Mouse (Mus musculus): ENCODE measurements around the gene Nr2f6. TPM values are rescaled to one million over a fixed set of nuclear protein-coding genes. Genes with fewer than 3 reads are reported as not detected.

Gene Nr2f6
- 68.1 and 206 TPM in 2 replicates for polyA plus RNA-seq (2012; rRNA removed; ENCODE audit: low replicate concordance)

DNA sequence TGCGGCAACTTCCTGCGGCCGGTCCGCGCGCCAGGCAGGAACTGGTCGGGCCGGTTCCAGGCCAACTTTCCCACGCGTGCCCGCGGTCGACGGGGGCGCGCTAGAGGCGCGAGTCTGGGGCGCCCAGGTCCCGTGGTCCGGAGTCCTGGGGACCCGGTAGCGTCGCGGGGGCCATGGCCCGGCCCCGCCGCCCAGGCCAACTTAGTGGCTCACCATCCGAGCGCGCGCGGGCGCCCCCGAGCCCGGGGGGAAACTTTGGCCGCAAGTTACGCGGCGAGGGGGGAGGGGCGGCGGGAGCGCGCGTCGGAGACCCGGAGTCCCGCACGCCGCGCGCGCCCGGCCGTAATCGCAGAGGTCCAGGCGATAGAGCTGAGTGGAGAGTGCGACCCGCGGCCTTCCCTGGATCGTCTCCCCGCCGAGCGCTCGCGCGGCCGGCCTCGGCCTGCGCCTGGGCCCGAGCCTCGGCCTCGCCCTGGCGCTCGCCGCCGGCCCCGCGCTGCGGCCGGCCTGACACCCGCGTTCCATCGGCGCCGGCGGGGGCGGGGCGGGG lies at the start of gene Nr2f6:
TSS of gene Nr2f6 (minus strand) at position 540 of the 550 bp plus-strand sequence.

DNA sequence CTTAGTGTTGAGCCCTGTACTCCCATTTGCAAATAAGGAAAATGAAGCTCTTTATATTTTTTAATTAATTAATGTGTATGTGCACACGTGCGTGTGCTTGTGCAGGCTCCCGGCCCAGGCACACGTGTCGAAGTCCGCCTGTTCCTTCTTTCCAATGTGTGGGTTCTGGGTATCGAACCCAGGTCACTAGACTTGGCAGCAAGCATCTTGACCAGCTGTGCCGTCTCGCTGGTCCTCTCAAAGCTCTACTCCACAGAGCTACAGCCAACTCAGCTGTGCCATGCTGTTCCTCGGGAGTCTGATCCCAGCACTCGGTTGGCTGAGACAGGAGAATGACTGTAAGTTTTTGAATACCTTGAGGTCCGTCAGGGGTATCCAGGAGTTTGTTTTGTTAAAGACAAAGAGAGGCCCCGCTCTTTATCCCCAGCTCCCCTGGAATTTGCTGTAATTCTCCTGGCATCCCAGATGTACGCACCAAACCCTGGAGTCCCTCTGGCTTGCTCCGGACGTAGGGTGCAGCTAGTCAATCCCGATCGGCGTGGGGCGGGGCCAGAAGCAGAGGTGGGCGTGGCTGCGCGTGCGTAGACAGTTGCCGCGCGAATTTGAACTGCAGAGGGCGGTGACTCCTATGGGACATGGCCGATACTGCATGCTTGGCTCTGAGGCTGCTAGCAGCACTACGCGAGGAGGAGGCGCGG lies 23.8 kb upstream of the Nr2f6 start, which contains the start of gene Ankle1:
TSS of gene Ankle1 (plus strand) at position 610 of the 698 bp plus-strand sequence.

DNA sequence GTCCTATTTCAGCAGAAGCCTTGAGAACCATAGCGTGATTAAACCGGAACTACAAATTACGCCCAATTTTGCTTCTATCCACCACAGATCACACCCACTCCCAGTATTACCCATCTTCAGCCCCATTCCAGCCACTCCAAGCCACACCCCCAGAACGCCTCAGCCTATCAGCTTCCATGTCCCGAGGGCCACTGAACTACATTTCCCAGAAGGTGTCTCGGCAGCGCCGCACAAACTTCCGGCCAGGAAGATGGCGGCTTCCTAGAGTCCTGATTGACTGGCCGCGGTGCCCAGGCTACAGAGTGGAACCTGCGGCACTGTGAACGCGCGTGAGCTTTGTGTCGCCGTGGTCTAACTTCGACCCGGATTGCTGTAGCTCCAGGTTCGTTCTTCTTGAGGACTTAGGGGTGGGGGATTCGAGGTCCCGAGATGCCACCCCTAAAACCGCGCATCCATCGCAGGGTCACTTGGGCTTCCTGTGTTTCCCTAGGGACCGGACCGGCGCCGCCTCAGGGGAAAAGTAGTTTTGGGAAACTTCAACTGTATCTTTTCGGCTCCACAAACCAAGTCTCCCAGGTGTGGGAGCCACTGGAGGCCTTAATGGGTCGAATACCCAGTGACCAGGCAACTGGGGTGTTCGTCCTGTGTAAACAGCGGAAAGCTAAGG lies 15.0 kb upstream of the Nr2f6 start, which contains the start of gene Babam1:
TSS of gene Babam1 (plus strand) at position 223 of the 667 bp plus-strand sequence.

DNA sequence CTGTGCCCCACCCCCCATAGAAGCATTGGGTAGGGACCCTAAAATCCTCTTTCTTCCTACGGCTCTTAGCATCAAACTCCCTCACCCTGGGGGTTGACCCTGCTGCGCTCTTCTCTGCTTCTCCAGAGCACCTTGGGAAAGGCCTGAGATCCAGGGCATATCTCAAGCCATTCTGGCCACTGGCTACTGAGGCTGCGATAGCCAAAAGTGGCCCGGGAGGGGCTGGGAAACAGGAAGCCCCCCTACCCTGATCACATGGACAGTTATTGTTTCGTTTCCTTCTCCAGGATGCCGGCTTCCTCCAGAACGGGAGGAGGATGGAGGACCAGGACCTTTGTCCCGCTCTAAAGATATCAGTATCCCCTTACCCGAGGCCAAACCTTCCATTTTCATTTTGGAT lies 13.9 kb upstream of the Nr2f6 start, which contains the start of gene Ushbp1:
TSS of gene Ushbp1 (minus strand) at position 174 of the 400 bp plus-strand sequence.

DNA sequence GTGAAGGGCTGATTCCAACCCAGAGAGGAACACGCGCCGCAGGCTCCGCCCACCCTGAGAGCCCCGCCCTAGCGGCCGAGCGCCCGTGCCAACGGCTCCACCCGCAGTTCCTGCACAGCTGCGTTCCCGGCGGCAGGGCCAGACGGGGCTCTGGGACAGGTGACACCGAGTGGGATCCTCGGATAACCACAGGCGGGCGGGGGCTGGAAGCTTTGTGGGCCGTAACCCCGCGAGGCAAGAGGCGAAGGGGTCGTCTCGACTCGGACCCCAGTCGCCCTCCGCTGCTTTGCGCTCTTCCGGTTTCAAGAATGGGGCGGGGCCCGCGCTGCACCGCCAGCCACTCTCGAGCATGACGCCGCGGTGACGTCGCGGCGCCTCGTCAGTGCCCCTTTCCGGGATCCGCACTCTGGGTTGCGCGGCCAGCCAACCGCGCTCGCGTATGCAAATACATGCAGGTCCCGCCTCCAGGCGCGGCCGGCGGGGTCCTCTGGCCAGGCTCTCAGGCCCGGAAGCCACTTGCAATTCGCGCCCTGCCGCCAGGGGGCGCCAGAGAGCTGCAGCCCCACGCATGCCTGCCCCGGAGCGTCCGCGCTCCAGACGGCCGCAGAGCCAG lies 10.4 kb downstream of the Nr2f6 start, which contains the start of gene Ocel1:
TSS of gene Ocel1 (plus strand) at position 63 of the 613 bp plus-strand sequence.

DNA sequence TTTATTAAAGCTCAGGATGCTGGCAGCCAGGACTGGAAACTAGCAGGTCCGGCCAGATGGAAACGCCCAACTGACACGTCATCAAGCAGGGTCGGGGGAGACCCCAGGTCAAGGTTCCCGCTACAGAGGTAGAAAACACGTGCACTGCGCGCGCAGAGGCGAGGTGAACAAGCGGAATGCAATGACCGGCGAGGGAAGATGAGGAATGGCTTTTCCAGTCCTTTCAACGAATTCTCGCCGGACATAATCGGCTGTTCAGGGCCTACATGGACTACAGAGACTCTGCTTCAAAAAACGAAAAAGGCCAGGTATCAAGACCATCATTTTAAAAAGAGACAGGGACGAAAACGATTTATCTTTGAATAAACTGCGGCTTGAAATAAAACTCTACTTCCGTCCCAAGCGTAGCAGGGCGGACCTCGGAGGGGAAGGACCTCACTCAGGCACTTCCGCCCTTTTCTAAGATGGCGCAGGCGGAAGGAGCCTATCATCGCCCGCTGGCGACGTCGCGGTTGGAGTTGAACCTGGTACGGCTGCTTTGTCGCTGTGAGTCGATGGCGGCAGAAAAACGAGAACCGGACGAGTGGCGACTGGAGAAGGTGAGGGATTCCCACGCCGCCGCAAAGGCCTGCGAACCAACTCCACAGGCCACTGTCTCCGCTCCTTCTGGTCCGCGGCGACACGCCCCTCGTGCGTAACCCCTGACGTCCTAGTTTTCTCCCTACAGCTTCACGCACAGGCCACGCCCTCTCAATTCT lies 14.8 kb downstream of the Nr2f6 start, which contains the start of gene Use1:
TSS of gene Use1 (plus strand) at position 78 of the 758 bp plus-strand sequence.

Other genes with a start within 250 kb of the Nr2f6 start
- gene Myo9b, start 109.2 kb downstream of the Nr2f6 start, polyA plus RNA-seq (2012; rRNA removed; ENCODE audit: low replicate concordance), result 19.0 and 40.2 TPM in 2 replicates
- 4.6 and 9.8 TPM in 2 replicates for gene Haus8, start 109.0 kb downstream of the Nr2f6 start, polyA plus RNA-seq (2012; rRNA removed; ENCODE audit: low replicate concordance)
- 105 and 142 TPM in 2 replicates for gene Use1, start 15.1 kb downstream of the Nr2f6 start, polyA plus RNA-seq (2012; rRNA removed; ENCODE audit: low replicate concordance)
- 11.9 and 19.6 TPM in 2 replicates for gene Ocel1, start 10.7 kb downstream of the Nr2f6 start, polyA plus RNA-seq (2012; rRNA removed; ENCODE audit: low replicate concordance)
- 56.1 and 192 TPM in 2 replicates for gene Ushbp1, start 13.8 kb upstream of the Nr2f6 start, polyA plus RNA-seq (2012; rRNA removed; ENCODE audit: low replicate concordance)
- 106 and 146 TPM in 2 replicates for gene Babam1, start 14.9 kb upstream of the Nr2f6 start, polyA plus RNA-seq (2012; rRNA removed; ENCODE audit: low replicate concordance)
- gene Ankle1, start 24.1 kb upstream of the Nr2f6 start, polyA plus RNA-seq (2012; rRNA removed; ENCODE audit: low replicate concordance), result 0.79 and 10.8 TPM in 2 replicates
- gene Abhd8, start 81.7 kb upstream of the Nr2f6 start, polyA plus RNA-seq (2012; rRNA removed; ENCODE audit: low replicate concordance), result 14.1 and 59.1 TPM in 2 replicates
- 81.9 and 83.9 TPM in 2 replicates for gene Mrpl34, start 83.0 kb upstream of the Nr2f6 start, polyA plus RNA-seq (2012; rRNA removed; ENCODE audit: low replicate concordance)
- gene Dda1, start 87.2 kb upstream of the Nr2f6 start, polyA plus RNA-seq (2012; rRNA removed; ENCODE audit: low replicate concordance), result 93.2 and 103 TPM in 2 replicates
- 28.7 and 33.8 TPM in 2 replicates for gene Ano8, start 104.0 kb upstream of the Nr2f6 start, polyA plus RNA-seq (2012; rRNA removed; ENCODE audit: low replicate concordance)
- 22.1 and 42.5 TPM in 2 replicates for gene Gtpbp3, start 106.1 kb upstream of the Nr2f6 start, polyA plus RNA-seq (2012; rRNA removed; ENCODE audit: low replicate concordance)
- 129 and 167 TPM in 2 replicates for gene Plvap, start 129.8 kb upstream of the Nr2f6 start, polyA plus RNA-seq (2012; rRNA removed; ENCODE audit: low replicate concordance)
- 0.40 and 0.95 TPM in 2 replicates for gene Ccdc194, start 143.8 kb upstream of the Nr2f6 start, polyA plus RNA-seq (2012; rRNA removed; ENCODE audit: low replicate concordance)
- gene Bst2, start 155.5 kb upstream of the Nr2f6 start, polyA plus RNA-seq (2012; rRNA removed; ENCODE audit: low replicate concordance), result 275 and 658 TPM in 2 replicates
- gene Mvb12a, start 161.0 kb upstream of the Nr2f6 start, polyA plus RNA-seq (2012; rRNA removed; ENCODE audit: low replicate concordance), result 76.0 and 183 TPM in 2 replicates
- 0.99 and 11.3 TPM in 2 replicates for gene Tmem221, start 176.9 kb upstream of the Nr2f6 start, polyA plus RNA-seq (2012; rRNA removed; ENCODE audit: low replicate concordance)
- 0.68 and 2.1 TPM in 2 replicates for gene Nxnl1, start 184.6 kb upstream of the Nr2f6 start, polyA plus RNA-seq (2012; rRNA removed; ENCODE audit: low replicate concordance)
- 501 and 576 TPM in 2 replicates for gene Slc27a1, start 186.9 kb upstream of the Nr2f6 start, polyA plus RNA-seq (2012; rRNA removed; ENCODE audit: low replicate concordance)
- gene Pgls, start 210.2 kb upstream of the Nr2f6 start, polyA plus RNA-seq (2012; rRNA removed; ENCODE audit: low replicate concordance), result 133 and 189 TPM in 2 replicates
- gene Fam129c, start 215.7 kb upstream of the Nr2f6 start, polyA plus RNA-seq (2012; rRNA removed; ENCODE audit: low replicate concordance), result 5.0 and 6.6 TPM in 2 replicates
- 132 and 266 TPM in 2 replicates for gene Colgalt1, start 229.0 kb upstream of the Nr2f6 start, polyA plus RNA-seq (2012; rRNA removed; ENCODE audit: low replicate concordance)